Mouse (Mus musculus) ovary, adult 10 weeks (tissue): ENCODE results near the gene Ces3b. TPM values are rescaled to one million over a fixed set of nuclear protein-coding genes. Genes with fewer than 3 reads are reported as not detected.

Source experiments
- polyA plus RNA-seq: library from polyadenylated mRNA; stranded (reverse); fragments of 350-450 nt; fragmentation: Illumina TruSeq; extraction: RNeasy Lipid Tissue Mini Kit (QIAGEN cat#74804); gene quantifications from one replicate; pipeline ENCODE4 v1.2.3, GENCODE M21; 2014

The Ces3b gene
- polyA plus RNA-seq = not detected

DNA sequence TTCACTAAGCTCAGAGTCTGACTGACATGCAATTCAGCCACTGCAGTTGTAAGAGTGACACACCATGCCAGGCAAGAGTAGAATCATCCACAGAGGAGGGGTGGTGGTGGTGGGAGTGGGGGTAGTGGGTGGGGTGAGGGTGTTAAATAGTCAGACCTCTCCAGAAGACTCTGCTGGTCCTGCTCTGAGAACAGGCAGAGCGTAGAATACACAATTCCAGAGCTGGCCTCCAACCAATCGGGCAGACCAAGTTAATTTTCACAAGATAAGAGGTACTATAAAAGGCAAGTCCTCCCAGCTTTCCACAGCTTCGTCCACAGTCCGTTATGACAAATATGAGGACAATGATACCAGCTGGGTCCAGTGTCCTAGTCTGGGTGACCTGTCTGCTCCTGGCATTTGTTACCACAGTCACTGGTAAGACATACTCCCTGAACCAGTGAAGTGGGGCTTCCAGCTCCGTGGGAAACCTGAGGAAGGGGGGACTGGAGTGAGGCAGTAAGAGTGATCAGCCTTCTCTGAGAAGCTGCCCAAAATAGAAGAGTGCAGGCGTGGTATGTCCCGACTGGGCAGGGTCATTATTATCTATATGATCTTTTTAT, at the start of gene Ces3b:
Gene Ces3b, plus strand, starts transcription at position 305 of the 602 bp plus-strand sequence.

DNA sequence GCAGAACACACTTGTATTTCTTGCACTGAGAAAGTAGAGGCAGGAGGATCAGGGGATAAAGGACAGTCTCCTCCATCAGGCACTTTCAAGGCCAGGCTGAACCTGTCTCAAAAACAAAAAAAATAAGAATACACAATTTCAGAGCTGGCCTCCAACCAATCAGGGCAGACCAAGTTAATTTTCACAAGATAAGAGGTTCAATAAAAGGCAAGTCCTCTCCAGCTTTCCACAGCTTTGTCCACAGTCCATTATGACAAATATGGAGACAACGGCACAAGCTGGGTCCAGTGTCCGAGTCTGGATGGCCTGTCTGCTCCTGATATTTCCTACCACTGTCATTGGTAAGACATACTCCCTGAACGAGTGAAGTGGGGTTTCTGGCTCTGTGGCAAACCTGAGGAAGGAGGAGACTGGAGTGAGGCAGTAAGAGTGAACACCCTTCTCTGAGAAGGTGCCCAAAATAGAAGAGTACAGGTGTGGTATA, 35.1 kb upstream of the Ces3b start, which contains the start of gene Ces3a:
Gene Ces3a, plus strand, starts transcription at position 231 of the 484 bp plus-strand sequence.

DNA sequence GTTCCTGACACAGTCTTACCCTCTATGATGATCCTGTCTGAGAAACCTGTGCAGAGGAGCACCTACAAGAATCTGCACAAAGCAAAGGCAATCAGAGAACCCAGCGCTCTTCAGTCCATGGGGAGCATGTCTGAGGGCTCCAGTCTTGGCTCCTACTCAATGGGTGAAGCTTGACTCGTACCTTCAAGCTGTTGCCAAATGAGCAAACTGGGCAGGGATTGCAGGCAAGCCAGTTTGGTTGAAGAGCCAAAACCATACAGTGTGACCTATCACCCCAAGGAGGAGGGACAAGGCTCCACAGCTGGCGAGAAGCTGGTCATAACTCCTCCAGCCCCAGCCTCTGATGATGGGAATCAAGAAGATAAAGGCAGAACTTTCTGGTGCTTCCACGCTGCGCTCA, 48.0 kb downstream of the Ces3b start, which contains the start of gene Ces4a:
Gene Ces4a, plus strand, starts transcription at position 292 of the 400 bp plus-strand sequence.

Other genes starting within 250 kb of the Ces3b start
- gene Ces2c, start 236.7 kb upstream of the Ces3b start, polyA plus RNA-seq = not detected
- 4.4 TPM for gene Ces2e, start 157.5 kb upstream of the Ces3b start, polyA plus RNA-seq
- not detected for gene Ces2f, start 136.4 kb upstream of the Ces3b start, polyA plus RNA-seq
- 46.3 TPM for gene Ces2g, start 122.0 kb upstream of the Ces3b start, polyA plus RNA-seq
- not detected for gene Ces2h, start 82.9 kb upstream of the Ces3b start, polyA plus RNA-seq
- not detected for gene Ces3a, start 35.2 kb upstream of the Ces3b start, polyA plus RNA-seq
- not detected for gene Ces4a, start 48.0 kb downstream of the Ces3b start, polyA plus RNA-seq
- gene Cbfb, start 86.9 kb downstream of the Ces3b start, polyA plus RNA-seq = 456 TPM
- 67.4 TPM for gene D230025D16Rik, start 141.4 kb downstream of the Ces3b start, polyA plus RNA-seq
- 5.4 TPM for gene B3gnt9, start 171.4 kb downstream of the Ces3b start, polyA plus RNA-seq
- 0.60 TPM for gene Tradd, start 180.9 kb downstream of the Ces3b start, polyA plus RNA-seq
- gene Fbxl8, start 180.9 kb downstream of the Ces3b start, polyA plus RNA-seq = not detected
- gene Hsf4, start 186.0 kb downstream of the Ces3b start, polyA plus RNA-seq = not detected
- gene Nol3, start 192.4 kb downstream of the Ces3b start, polyA plus RNA-seq = not detected
- 1.3 TPM for gene 4931428F04Rik, start 206.1 kb downstream of the Ces3b start, polyA plus RNA-seq
- gene Exoc3l, start 212.3 kb downstream of the Ces3b start, polyA plus RNA-seq = 0.40 TPM
- 3.7 TPM for gene E2f4, start 213.9 kb downstream of the Ces3b start, polyA plus RNA-seq
- gene Elmo3, start 221.8 kb downstream of the Ces3b start, polyA plus RNA-seq = 0.63 TPM
- not detected for gene Lrrc29, start 242.5 kb downstream of the Ces3b start, polyA plus RNA-seq
- gene Tmem208, start 242.6 kb downstream of the Ces3b start, polyA plus RNA-seq = 3.2 TPM